Mouse (Mus musculus) midbrain, embryonic 10.5 days (tissue): ENCODE measurements around the gene Map2k5. TPM values are rescaled to one million over a fixed set of nuclear protein-coding genes. Genes with fewer than 3 reads are reported as not detected.

Experiments
- DNase-seq: peaks from one replicate; pipeline ENCODE4 v3.0.0-alpha.2; 2017; ENCODE audit warnings: low spot score
- H3K27ac ChIP-seq: fragments of 300-500 bp; sonication (generic); replicated peaks from 2 replicates; pipeline ENCODE4 v1.5.1; 2016; ENCODE audit warnings: mild to moderate bottlenecking
- H3K27me3 ChIP-seq: fragments of 300-500 bp; sonication (generic); 2 replicates; pipeline ENCODE4 v1.6.1; 2016; ENCODE audit warnings: low read depth, mild to moderate bottlenecking; ENCODE audit not compliant: poor library complexity, severe bottlenecking
- H3K36me3 ChIP-seq: fragments of 300-500 bp; sonication (generic); 2 replicates; pipeline ENCODE4 v1.6.1; 2016; ENCODE audit warnings: mild to moderate bottlenecking, moderate library complexity
- H3K4me1 ChIP-seq: fragments of 300-500 bp; sonication (generic); 2 replicates; pipeline ENCODE4 v1.6.1; 2016
- H3K4me3 ChIP-seq: fragments of 300-500 bp; sonication (generic); 2 replicates; pipeline ENCODE4 v1.5.1; 2016; ENCODE audit warnings: mild to moderate bottlenecking, moderate library complexity
- H3K9me3 ChIP-seq: fragments of 300-500 bp; sonication (generic); replicated peaks from 2 replicates; pipeline ENCODE4 v1.6.1; 2016; ENCODE audit warnings: mild to moderate bottlenecking
- WGBS: fragments of 180-500 bp; shearing (Covaris S2); methylation state at CpG from one replicate; pipeline ENCODE4 v1.1.7; 2016; 5-methylcytosine and 5-hydroxymethylcytosine counted together
- polyA plus RNA-seq: library from polyadenylated mRNA; unstranded; fragments of >200 nt; fragmentation: Nextera tagmentation; extraction: Ambion mirVana; gene quantifications from 2 replicates; pipeline ENCODE4 v1.2.1, GENCODE M21; 2016

Map2k5 gene
- polyA plus RNA-seq, 1 experiment from 2014 or later: 32.9 TPM

GRCm38 (mm10) chr9:63165070-63165469 lies 212.6 kb downstream of the Map2k5 start:
- 23% methylated on average over 9 of the region's 9 CpGs for WGBS
- Histone ChIP-seq H3K9me3 (no peaks in the 10 kb centered on the region; the same call in 1 of the 2 replicates), H3K4me3 (no peak overlapping the region), H3K4me1 (peaks cover 25% of the 10 kb centered on the region), H3K36me3 (peaks cover 29% of the 10 kb centered on the region), H3K27me3 (peaks cover 12% of the 10 kb centered on the region; the same call in 1 of the 2 replicates), H3K27ac (peak overlapping the region; percentile 34)
- DNase-seq: no peak

GRCm38 (mm10) chr9:63163756-63164155 lies 213.9 kb downstream of the Map2k5 start:
- peaks cover 12% of the 10 kb centered on the region; the same call in 1 of the 2 replicates for H3K27me3 ChIP-seq

GRCm38 (mm10) chr9:63151949-63152348 lies 225.8 kb downstream of the Map2k5 start:
- Histone ChIP-seq H3K27ac (no peak overlapping the region), H3K36me3 (no peaks in the 10 kb centered on the region), H3K4me3 (no peak overlapping the region), H3K4me1 (peaks cover 49% of the 10 kb centered on the region), H3K27me3 (peaks cover 92% of the 10 kb centered on the region), H3K9me3 (no peaks in the 10 kb centered on the region; the same call in 1 of the 2 replicates)
- 19% methylated on average over 14 of the region's 14 CpGs for WGBS
- DNase-seq: no peak

More at GRCm38 (mm10) chr9:63163756-63164155, 213.9 kb downstream of the Map2k5 start:
- Histone ChIP-seq H3K36me3 (peaks cover 16% of the 10 kb centered on the region), H3K4me1 (peaks cover 25% of the 10 kb centered on the region), H3K4me3 (no peak overlapping the region), H3K27ac (no peak overlapping the region), H3K9me3 (no peaks in the 10 kb centered on the region)
- DNase-seq: no peak
- 64% methylated on average over 8 of the region's 8 CpGs for whole genome bisulfite sequencing

- Histone ChIP-seq H3K36me3 (no peaks in the 10 kb centered on the region), H3K4me3 (0 out of 2 replicates have a peak overlapping the region, but pooled peaks have one; percentile 14), H3K27ac (no peak overlapping the region), H3K27me3 (peaks cover 94% of the 10 kb centered on the region), H3K9me3 (no peaks in the 10 kb centered on the region; the same call in 1 of the 2 replicates), H3K4me1 (peaks cover 54% of the 10 kb centered on the region)
- DNase-seq: peak; percentile 83
- WGBS: 1% methylated on average over 20 of the region's 20 CpGs
Observed at GRCm38 (mm10) chr9:63151072-63151870, 226.4 kb downstream of the Map2k5 start.

GRCm38 (mm10) chr9:63150086-63150800 lies 227.5 kb downstream of the Map2k5 start:
- no peaks in the 10 kb centered on the region for H3K36me3 ChIP-seq
- peaks cover 64% of the 10 kb centered on the region for H3K4me1 ChIP-seq
- peak; percentile 20 for DNase-seq
- H3K4me3 ChIP-seq: no peak overlapping the region
- H3K9me3 ChIP-seq: no peaks in the 10 kb centered on the region; the same call in 1 of the 2 replicates
- H3K27ac ChIP-seq: no peak overlapping the region
- WGBS: 2% methylated on average over 27 of the region's 27 CpGs
- peaks cover 99% of the 10 kb centered on the region for H3K27me3 ChIP-seq

GRCm38 (mm10) chr9:63149372-63149766 lies 228.3 kb downstream of the Map2k5 start:
- H3K4me3 ChIP-seq: peak overlapping the region; percentile 57
- H3K36me3 ChIP-seq: no peaks in the 10 kb centered on the region
- no peak overlapping the region for H3K27ac ChIP-seq
- no peaks in the 10 kb centered on the region; the same call in 1 of the 2 replicates for H3K9me3 ChIP-seq
- 2% methylated on average over 20 of the region's 20 CpGs for WGBS
- DNase-seq: peak; percentile 34
- H3K27me3 ChIP-seq: peaks cover 100% of the 10 kb centered on the region
- H3K4me1 ChIP-seq: peaks cover 73% of the 10 kb centered on the region

- Histone ChIP-seq H3K27me3 (peaks cover 100% of the 10 kb centered on the region), H3K27ac (0 out of 2 replicates have a peak within 1 kb of the TSS, but pooled peaks have one; percentile 33), H3K36me3 (no peaks in the 10 kb centered on the region), H3K4me1 (peaks cover 79% of the 10 kb centered on the region), H3K4me3 (peak within 1 kb of the TSS; percentile 57), H3K9me3 (no peaks in the 10 kb centered on the region; the same call in 1 of the 2 replicates)
- WGBS: under 1% methylated on average over 107 of the region's 108 CpGs
- DNase-seq: peak; percentile 48
Observed at GRCm38 (mm10) chr9:63148410-63149371, 229.0 kb downstream of the Map2k5 start, which contains the start of gene Skor1. Gene Skor1 (minus strand): TSS chr9:63148961.

GRCm38 (mm10) chr9:63147786-63148409 lies 229.8 kb downstream of the Map2k5 start:
- peak; percentile 39 for DNase-seq
- H3K36me3 ChIP-seq: no peaks in the 10 kb centered on the region
- H3K4me3 ChIP-seq: peak overlapping the region; percentile 57
- no peaks in the 10 kb centered on the region for H3K9me3 ChIP-seq
- WGBS: under 1% methylated on average over 14 of the region's 14 CpGs
- peaks cover 86% of the 10 kb centered on the region for H3K4me1 ChIP-seq
- peaks cover 100% of the 10 kb centered on the region for H3K27me3 ChIP-seq
- H3K27ac ChIP-seq: no peak overlapping the region

GRCm38 (mm10) chr9:63147296-63147695 lies 230.4 kb downstream of the Map2k5 start:
- H3K27ac ChIP-seq: no peak overlapping the region
- no peaks in the 10 kb centered on the region for H3K9me3 ChIP-seq

GRCm38 (mm10) chr9:63146856-63147274 lies 230.8 kb downstream of the Map2k5 start:
- WGBS: under 1% methylated on average over 20 of the region's 20 CpGs
- Histone ChIP-seq H3K27ac (no peak overlapping the region), H3K4me1 (peaks cover 91% of the 10 kb centered on the region), H3K27me3 (peaks cover 100% of the 10 kb centered on the region), H3K9me3 (no peaks in the 10 kb centered on the region), H3K36me3 (no peaks in the 10 kb centered on the region), H3K4me3 (peak overlapping the region; percentile 32)
- DNase-seq: peak; percentile 53

More at GRCm38 (mm10) chr9:63147296-63147695, 230.4 kb downstream of the Map2k5 start:
- Histone ChIP-seq H3K4me1 (peaks cover 89% of the 10 kb centered on the region), H3K36me3 (no peaks in the 10 kb centered on the region), H3K27me3 (peaks cover 100% of the 10 kb centered on the region), H3K4me3 (peak overlapping the region; percentile 32; the same call in 1 of the 2 replicates)
- no peak for DNase-seq
- WGBS: under 1% methylated on average over 9 of the region's 9 CpGs

GRCm38 (mm10) chr9:63146126-63146855 lies 231.4 kb downstream of the Map2k5 start:
- peak; percentile 57 for DNase-seq
- Histone ChIP-seq H3K27me3 (peaks cover 100% of the 10 kb centered on the region), H3K27ac (no peak overlapping the region), H3K4me1 (peaks cover 90% of the 10 kb centered on the region), H3K36me3 (no peaks in the 10 kb centered on the region), H3K9me3 (no peaks in the 10 kb centered on the region), H3K4me3 (peak overlapping the region; percentile 32)
- WGBS: under 1% methylated on average over 46 of the region's 46 CpGs
